Mouse (Mus musculus): Measurements from ENCODE around the gene Btrc.
A peak's percentile ranks its signal among the peaks of the same experiment; 100 is the strongest.
"Not testable (repeated sequence)": the region's sequence is repeated elsewhere in the genome, so short reads cannot be mapped to it uniquely, and the experiment has no call there.

Gene Btrc

DNA sequence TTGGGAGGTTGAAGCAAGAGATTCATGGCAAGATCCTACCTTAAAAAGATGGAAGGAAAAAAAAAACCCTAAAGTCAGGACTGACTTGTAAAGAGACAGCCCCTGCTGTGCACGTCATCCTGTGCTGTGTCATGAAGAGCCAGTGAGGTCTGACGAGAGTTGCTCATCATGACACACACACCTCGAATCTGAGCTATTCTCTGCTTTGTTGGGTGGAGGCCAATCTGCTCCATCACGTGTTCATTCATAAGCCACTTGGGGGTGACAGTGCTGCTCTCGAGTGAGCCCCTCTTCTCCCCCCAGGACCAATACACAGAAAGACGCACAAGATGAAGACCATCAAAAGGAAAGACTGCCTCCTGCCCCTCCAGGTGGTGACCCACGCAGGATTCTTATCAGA, 170.1 kb downstream of the Btrc start:
- no peak for DNase-seq (ENCODE audit: low spot score)

GRCm38 (mm10) chr19:45535214-45535735, 171.7 kb downstream of the Btrc start:
- no peak for DNase-seq (ENCODE audit: low spot score)

DNA sequence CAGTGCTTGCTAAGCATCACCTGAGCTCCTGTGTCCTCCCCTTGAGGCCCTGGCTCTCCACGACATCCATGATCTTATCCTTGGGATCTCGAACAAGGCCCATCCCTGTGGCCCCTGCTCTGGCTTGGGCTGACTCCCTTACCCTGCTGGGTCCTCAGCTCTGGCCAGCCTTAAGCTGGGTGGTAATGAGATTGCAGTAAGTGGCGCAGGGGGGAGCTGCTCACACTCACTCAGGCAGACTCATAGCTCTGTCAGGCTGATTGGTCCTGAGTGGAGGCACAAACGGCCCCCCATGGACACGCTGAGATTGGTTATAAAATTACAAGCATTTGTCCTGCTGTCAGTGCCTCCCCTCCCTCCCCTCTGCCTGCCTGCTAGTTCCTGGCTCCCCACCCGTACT, 172.4 kb downstream of the Btrc start:
- DNase-seq (ENCODE audit: low spot score) = no peak

- DNase-seq (ENCODE audit: low spot score) = peak; percentile 61
These were observed 174.0 kb downstream of the Btrc start for GRCm38 (mm10) chr19:45537505-45537904.

DNA sequence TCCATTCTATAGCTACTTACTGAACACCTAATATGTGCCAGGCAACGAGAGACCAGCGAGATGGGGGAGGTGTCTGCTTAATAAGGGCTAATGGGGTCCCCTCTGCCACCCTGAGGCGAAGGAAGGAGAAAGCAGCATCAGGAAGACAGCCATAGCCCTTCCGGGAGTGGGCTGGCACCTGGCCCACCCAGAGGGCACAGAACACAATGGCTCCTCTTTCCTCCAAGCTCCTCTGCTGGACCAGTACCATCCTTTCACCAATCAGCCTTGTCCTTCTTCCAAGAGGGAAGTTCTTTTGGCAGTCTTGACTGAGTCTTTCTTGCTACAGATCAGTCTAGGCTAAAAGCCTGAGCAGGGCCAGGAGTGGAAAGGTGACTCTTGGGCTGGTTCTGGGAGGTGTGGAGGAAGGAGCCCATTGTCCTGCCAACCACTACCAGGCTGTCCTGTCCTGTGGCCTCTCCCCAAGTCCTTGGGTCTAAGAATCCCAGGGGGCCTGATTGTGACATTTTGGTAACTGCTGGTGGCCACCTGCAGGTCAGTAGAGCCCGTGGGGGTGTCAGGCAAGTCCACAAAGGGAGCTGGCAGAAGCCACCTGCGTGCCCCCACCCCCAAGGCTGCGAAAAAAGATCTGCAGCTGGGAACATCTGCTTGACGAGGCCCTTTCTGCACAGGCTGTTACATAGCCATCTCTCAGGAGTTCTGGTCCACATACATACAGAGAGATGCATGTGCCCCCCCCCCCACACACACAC, 177.3 kb downstream of the Btrc start:
- no peak for DNase-seq (ENCODE audit: low spot score)

DNA sequence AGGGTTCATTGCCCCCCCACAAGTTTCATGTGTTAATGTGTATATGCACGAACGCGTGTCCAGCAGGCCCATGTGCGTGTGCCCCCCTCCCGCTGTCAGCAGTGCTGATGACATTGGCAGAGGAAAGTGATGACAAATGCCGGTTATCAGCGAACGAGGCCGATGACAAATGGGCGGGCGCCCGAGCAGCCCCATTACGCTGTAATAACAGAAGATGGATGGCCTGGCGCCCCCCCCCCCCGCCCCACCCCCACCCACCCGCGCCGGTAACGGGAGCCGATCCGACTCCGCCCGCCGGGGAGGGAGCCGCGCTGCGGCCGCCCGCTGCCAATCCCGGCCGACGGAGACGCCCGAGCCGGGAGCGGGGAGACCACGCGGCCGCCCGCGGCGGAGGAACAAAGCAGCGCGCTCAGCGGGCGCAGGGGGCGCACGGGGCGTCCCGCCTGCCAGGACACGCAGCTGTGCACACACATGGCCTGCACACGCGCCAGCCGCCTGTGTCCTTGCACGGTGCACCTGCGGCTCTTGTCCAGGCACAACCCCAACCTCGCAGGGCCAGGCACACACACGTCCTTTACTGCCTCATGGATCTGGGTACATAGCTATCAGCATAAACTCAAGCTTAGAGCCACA, 178.0 kb downstream of the Btrc start:
- DNase-seq (ENCODE audit: low spot score) = peak; percentile 76

DNA sequence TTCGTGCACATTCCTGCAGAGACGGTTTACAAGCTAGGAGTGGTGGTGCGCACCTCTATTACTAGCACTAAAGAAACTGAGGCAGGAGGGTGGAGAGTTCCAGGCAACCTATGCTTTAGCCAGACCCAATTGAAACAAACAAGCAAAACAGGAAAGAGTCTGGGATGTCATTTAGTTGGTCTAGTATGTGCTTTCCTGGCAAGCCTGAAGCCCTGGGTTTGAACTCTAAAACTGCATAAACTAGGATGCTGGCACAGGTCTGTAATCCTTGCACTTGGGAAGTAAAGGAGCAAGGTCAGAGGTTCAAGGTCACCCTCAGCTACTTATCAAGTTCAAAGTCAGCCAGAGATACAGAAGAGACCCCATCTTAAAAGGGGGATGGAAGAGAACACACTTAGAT, 178.5 kb downstream of the Btrc start:
- DNase-seq (ENCODE audit: low spot score) = peak; percentile 25

DNA sequence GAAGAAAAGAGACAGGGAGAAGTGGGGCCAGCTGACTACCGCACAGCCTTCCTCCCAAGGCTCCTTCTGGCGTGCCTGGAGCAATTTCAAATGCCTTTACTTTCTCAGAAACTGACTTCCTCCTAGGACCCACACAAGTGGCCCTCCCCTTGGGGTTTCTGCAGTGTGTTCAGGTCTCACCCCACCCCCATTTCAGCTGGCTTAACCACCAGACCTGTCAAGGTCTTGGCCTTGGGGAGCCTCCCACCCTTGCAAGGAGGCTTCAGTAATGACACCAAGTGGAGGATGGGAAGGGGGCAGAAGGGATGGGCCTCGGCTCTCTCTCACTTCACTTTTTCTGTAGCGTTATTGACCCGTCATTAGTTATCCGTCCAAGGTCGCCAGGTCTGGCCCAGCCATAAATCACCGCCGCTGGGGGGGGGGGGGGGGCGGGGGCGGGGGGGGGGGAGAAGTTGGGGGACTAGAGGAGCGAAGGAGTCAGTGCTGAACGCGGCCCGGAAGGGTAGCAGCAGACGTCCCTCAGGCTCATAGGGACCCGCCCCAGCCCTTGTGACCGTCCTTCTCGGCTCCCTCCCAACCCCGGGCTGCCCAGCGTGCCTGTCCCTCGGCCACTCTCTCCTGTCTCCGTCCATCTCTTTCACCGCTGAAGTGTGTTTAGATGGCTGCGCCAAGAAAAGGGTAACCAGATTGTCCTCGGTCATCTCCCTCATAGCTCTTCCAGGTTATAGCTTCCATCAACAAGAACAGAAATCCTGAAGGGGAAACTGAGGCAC, 180.8 kb downstream of the Btrc start:
- DNase-seq (ENCODE audit: low spot score) = peak; percentile 58

DNA sequence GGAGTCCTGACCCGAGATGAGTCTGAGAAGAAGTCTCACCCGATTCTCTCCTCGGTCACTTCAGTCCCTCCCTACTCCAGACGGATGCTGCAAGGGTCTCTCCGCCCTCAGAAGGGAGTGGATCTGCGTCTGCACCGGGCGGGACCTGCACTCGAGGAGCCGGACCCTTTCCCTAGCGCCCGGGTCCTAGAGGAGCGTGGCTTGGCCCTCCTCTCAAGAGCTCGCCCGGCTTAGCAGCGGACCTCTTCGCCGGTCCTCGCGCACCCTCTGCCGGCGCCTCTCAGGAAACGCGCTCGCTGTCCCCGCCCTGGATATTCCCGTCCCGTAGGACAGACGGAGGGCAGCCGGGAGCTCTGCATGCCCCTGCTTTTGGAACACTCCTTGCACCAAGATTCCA, 181.4 kb downstream of the Btrc start:
- DNase-seq (ENCODE audit: low spot score) = peak; percentile 91

DNA sequence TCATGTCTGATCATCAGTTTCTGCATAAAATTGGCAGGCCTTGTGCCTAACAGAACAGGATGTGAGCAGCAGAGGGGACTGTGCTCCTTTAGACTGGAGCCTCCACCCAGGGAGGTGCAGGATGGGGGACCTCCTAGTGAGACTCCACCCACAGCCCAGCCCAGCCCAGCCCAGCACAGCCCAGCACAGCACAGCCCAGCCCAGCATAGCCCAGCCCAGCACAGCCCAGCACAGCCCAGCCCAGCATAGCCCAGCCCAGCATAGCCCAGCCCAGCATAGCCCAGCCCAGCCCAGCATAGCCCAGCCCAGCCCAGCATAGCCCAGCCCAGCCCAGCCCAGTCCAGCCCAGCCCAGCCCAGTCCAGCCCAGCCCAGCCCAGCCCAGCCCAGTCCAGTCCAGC, 184.7 kb downstream of the Btrc start:
- not testable (repeated sequence) for DNase-seq (ENCODE audit: low spot score)

DNA sequence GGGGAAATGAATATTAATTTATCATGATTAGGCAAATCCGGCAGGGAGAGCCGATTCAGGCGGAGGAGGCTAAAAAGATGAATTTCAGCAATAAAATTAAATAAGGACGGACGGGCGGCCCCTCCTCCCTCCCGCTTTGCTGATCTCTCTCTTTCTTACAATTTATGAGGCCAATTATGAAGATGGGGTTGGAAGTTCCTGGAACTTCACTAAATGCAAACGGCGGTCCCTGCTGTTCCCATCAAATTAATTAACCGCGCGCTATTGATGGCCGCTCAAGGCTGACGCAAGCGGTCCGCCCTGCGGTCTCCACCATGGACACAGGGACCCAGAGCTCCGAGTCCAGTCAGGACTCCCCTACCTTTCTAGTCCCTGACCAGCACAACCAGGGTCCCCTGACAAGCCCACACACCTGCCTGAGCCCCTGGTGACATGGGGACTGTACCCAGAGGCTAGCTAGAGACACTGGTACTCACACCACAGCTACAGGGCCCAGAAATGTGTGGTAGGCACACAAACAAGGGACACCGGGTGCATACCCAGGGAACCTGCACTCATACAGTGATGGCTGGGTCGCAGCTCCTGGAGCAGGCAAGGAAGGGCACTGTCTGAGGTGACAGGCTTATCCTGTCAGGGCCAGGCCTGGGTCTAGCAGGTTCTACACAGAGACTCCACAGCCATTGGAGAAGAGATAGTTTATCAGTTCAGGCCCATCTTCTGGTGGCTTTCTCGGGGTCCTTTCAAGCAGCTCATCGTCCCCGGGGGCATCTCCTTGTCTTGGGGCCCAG, 185.8 kb downstream of the Btrc start:
- no peak for DNase-seq (ENCODE audit: low spot score)

DNA sequence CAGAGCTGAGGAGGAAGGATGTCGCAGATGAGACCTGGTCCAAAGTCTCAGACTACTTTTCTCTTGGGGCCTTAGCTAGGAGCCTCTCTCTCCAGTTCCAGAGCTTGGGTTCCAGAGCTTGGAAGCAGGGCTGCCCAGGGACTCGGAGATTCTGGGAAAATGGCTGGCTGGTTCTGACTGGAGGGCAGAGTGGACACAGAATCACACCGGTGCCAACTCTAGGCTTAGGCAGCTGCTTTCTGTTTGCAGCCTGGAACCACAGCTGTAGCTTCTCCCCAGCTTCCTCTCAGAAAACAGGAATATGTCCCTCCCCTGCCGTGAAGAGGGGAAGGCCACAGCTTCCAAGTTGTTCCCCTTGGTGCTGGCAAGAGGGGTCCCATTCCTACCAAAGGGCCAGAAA, 186.4 kb downstream of the Btrc start:
- no peak for DNase-seq (ENCODE audit: low spot score)

GRCm38 (mm10) chr19:45552187-45552586, 188.7 kb downstream of the Btrc start:
- DNase-seq (ENCODE audit: low spot score) = no peak

DNA sequence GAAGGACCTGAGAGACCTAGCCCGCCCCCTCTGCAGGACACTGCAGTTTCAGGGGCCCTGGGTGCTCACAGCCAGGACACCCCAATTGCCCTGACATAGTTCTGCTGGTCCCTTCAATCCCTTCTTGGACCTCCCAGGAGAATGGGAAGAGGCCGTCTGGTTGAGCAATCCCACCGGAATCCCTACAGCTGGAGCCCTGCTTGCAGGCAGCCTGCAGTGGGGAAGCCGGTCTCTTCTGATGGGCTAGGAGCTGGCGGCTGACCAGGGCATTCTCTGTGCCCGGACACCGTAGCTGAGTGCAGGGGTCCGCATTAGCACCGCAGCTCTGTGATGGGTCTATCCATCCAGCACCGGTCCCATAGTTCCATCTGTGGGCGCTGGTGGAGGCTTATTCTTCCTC, 190.6 kb downstream of the Btrc start:
- DNase-seq (ENCODE audit: low spot score) = no peak

- peak; percentile 91 for DNase-seq (ENCODE audit: low spot score)
These were observed 196.8 kb downstream of the Btrc start, which contains the start of the genes Poll and Gm17018 for GRCm38 (mm10) chr19:45560153-45560890. Gene Poll (minus strand): TSS chr19:45560531. Gene Gm17018 (plus strand): TSS chr19:45560615.

GRCm38 (mm10) chr19:45565925-45566715, 202.6 kb downstream of the Btrc start:
- DNase-seq (ENCODE audit: low spot score) = no peak

- DNase-seq (ENCODE audit: low spot score) = no peak
These were observed 203.8 kb downstream of the Btrc start for GRCm38 (mm10) chr19:45567367-45567766.

DNA sequence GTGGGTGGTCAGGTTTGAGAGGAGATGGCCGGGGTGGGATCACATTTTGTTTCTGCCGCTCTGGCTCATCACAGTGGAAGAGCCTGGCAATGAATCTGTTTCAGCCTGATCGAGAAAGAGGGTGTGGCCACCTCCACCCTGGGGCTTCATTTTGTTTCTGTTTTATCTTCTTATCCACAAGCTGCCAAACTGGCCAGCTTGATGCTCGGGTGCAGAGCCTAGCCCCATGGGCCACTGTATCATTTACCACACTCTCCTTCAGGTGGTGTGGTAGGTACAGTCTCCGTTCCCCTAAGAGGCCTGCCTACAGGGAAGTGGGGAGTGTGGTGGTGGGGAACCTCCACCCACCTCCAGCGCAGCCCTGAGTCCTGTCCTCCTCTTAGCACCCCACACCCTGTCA, 209.5 kb downstream of the Btrc start:
- DNase-seq (ENCODE audit: low spot score) = no peak

DNA sequence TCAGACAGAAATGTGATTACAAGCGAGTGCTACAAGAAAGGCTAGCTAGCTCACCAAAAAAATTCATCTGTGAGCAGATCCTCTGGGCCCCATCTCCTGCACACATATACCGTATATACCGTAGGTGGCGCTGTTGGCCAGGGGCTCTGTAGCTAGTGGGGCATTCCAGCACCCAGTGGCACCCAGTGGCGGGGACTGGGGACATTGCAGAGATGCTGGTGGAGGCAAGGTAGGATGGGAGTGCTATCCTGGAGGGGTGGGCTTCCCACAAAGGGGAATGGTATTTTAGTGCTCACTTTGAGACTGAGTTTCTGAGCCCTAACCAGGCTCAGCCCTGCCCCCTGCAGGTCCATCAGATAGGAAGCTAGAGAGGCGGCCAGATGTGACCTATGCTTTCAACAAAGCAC, 210.3 kb downstream of the Btrc start:
- DNase-seq (ENCODE audit: low spot score) = peak; percentile 80

DNA sequence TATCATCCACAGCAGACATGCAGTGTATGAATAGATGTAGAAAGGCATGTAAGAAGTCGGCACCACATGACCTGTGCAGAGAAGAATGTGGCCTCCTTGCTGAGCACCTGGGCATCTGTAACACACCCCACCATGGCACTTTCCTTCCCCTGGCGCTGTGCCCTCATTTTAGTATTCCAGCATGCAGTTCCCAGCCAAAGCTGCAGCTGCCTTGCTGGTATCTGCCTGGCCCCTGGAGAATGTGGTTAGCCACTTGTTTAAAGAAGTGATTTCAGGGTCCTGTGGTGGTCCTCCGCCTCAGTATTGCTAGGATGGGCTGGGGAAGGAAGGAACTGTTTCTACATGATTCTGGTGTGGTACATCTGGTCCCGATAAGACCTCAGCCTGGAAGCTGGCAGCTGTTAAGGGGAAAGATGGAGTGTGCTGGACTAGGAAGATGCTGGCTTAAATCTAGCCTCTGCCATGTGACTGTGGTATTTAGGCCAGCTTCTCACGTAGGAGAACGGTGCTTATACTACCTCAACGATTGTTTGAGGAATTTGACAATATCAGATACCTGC, 210.9 kb downstream of the Btrc start:
- no peak for DNase-seq (ENCODE audit: low spot score)
